Mouse (Mus musculus) embryonic fibroblast, embryonic 13.5 days (primary cell): ENCODE data around the gene Cped1.

Experiments used
- CTCF ChIP-seq: IDR thresholded peaks from 2 replicates; pipeline ENCODE4 v1.5.1; 2011; ENCODE audit warnings: mild to moderate bottlenecking, control low read depth, low read length, moderate library complexity, borderline replicate concordance; ENCODE audit not compliant: insufficient read depth
- POLR2A ChIP-seq: IDR thresholded peaks from 2 replicates; pipeline ENCODE4 v1.6.1; 2011; ENCODE audit warnings: low read depth, mild to moderate bottlenecking, control low read depth, low read length, moderate library complexity

GRCm38 (mm10) chr6:22148511-22148910 is 162.8 kb downstream of the Cped1 start:
- no peak for TF ChIP-seq POLR2A
- TF ChIP-seq CTCF, result no peak
